Mouse (Mus musculus) lung, postnatal 0 days (tissue): ENCODE measurements around the gene Ltbp1. TPM values are rescaled to one million over a fixed set of nuclear protein-coding genes. Genes with fewer than 3 reads are reported as not detected.

Source experiments
- ATAC-seq: fragments of 200-750 bp; cut with Nextera tagmentation; 2 replicates; pipeline ENCODE4 v1.8.0; 2017; ENCODE audit warnings: moderate library complexity
- DNase-seq: peaks from one replicate; pipeline ENCODE4 v3.0.0-alpha.2; 2016; ENCODE audit warnings: low spot score
- H3K27ac ChIP-seq: fragments of 300-500 bp; sonication (generic); 2 replicates; pipeline ENCODE4 v1.5.1; 2014; ENCODE audit warnings: antibody characterized with exemption, mild to moderate bottlenecking, low read length, mixed read lengths
- H3K27me3 ChIP-seq: fragments of 300-500 bp; sonication (generic); replicated peaks from 2 replicates; pipeline ENCODE4 v1.6.1; 2014; ENCODE audit warnings: low read length, mixed read lengths; ENCODE audit not compliant: insufficient read depth
- H3K36me3 ChIP-seq: fragments of 300-500 bp; sonication (generic); 2 replicates; pipeline ENCODE4 v1.6.1; 2014; ENCODE audit warnings: low read length, mixed read lengths; ENCODE audit not compliant: insufficient read depth
- H3K4me1 ChIP-seq: fragments of 300-500 bp; sonication (generic); 2 replicates; pipeline ENCODE4 v1.6.1; 2014; ENCODE audit warnings: antibody characterized with exemption, low read depth, low read length, mixed read lengths; ENCODE audit not compliant: insufficient read depth
- H3K4me2 ChIP-seq: fragments of 300-500 bp; sonication (generic); replicated peaks from 2 replicates; pipeline ENCODE4 v1.6.1; 2014; ENCODE audit warnings: low read depth, mild to moderate bottlenecking, low read length, moderate library complexity, mixed read lengths
- H3K4me3 ChIP-seq: fragments of 300-500 bp; sonication (generic); 2 replicates; pipeline ENCODE4 v1.5.1; 2014; ENCODE audit warnings: low read depth, low read length
- H3K9ac ChIP-seq: fragments of 300-500 bp; sonication (generic); replicated peaks from 2 replicates; pipeline ENCODE4 v1.6.1; 2014; ENCODE audit warnings: low read depth, mild to moderate bottlenecking
- H3K9me3 ChIP-seq: fragments of 300-500 bp; sonication (generic); 2 replicates; pipeline ENCODE4 v1.6.1; 2016; ENCODE audit warnings: low read length, mixed read lengths
- CTCF ChIP-seq: IDR thresholded peaks from 2 replicates; pipeline ENCODE4 v1.5.1; 2016; ENCODE audit warnings: antibody characterized with exemption, mild to moderate bottlenecking
- EP300 ChIP-seq: IDR thresholded peaks from 2 replicates; pipeline ENCODE4 v1.6.1; 2016; ENCODE audit warnings: antibody characterized with exemption, mild to moderate bottlenecking, control low read depth
- WGBS: fragments of 180-500 bp; shearing (Covaris S2); extraction: QIAGEN DNeasy Blood & Tissue Kit; methylation state at CpG from one replicate; pipeline ENCODE4 v1.1.7; 2014; 5-methylcytosine and 5-hydroxymethylcytosine counted together
- polyA plus RNA-seq: library from polyadenylated mRNA; unstranded; fragments of >200 nt; fragmentation: Nextera tagmentation; extraction: Ambion mirVana; gene quantifications from 2 replicates; pipeline ENCODE4 v1.2.1, GENCODE M21; 2015

Ltbp1 gene
- polyA plus RNA-seq, 1 experiment from 2014 or later, result 27.1 TPM

DNA sequence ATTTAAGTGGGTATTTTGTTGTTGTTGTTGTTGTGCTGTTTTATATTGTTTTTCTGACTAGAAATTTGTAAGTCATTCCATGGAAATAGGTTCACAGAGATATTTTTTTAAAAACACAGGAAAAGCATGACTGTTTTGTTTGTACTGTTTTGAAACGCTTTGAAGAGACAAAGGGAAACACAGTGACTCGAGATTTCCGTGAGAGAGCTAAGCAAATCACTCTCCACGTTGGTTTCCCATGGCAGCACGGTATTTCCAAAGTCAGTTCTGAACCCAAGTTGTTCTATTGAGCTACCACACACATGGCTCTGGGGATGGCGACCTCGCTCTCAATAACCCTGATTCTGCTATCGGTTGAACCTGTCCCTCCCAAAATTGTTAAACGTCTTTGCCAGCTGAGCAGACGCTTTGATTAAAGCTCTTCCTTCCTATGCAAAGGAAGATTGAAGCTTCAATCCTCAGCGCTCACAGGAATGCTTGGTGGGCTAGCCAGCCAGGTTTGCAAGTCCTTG is 431.9 kb downstream of the Ltbp1 start:
- Histone ChIP-seq H3K27ac (peak overlapping the region; percentile 66), H3K4me1 (no peaks in the 10 kb centered on the region), H3K9me3 (no peaks in the 10 kb centered on the region), H3K4me2 (peak overlapping the region; percentile 42), H3K9ac (peak overlapping the region; percentile 23; the same call in 1 of the 2 replicates), H3K4me3 (peak overlapping the region; percentile 20), H3K36me3 (no peaks in the 10 kb centered on the region), H3K27me3 (no peaks in the 10 kb centered on the region)
- no peak for DNase-seq
- TF ChIP-seq CTCF, result no peak
- no peak for TF ChIP-seq EP300
- WGBS, result 46% methylated on average over 11 of the region's 11 CpGs
- no peak for ATAC-seq

DNA sequence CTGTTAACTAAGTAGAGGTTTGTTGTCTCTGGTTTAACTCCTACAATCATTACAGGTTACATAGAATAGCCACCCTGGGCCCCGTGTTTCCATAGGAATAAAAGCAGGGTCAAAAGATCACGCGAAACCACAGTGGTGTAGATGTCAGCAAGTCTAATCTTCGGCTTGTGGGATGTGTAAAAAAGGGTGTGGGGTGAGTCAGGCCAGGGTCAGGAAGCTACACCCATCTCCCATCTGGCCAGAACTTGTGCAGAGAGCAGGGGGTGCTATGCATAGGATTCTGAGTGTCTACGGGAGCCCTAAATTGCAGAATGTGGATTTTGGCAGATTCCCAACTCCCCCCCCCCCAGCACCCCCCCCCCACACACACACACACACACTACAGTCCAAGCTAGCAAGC is 432.8 kb downstream of the Ltbp1 start:
- ATAC-seq (peak; percentile 51; the same call in 1 of the 2 replicates), DNase-seq (peak; percentile 54)
- Histone ChIP-seq H3K36me3 (no peaks in the 10 kb centered on the region), H3K4me1 (no peaks in the 10 kb centered on the region), H3K4me2 (peak overlapping the region; percentile 42), H3K9ac (no peak overlapping the region), H3K27ac (0 out of 2 replicates have a peak overlapping the region, but pooled peaks have one; percentile 43), H3K4me3 (peak overlapping the region; percentile 20), H3K9me3 (no peaks in the 10 kb centered on the region), H3K27me3 (no peaks in the 10 kb centered on the region)
- TF ChIP-seq EP300 (no peak), CTCF (no peak)
- WGBS, result 37% methylated on average over 5 of the region's 5 CpGs

DNA sequence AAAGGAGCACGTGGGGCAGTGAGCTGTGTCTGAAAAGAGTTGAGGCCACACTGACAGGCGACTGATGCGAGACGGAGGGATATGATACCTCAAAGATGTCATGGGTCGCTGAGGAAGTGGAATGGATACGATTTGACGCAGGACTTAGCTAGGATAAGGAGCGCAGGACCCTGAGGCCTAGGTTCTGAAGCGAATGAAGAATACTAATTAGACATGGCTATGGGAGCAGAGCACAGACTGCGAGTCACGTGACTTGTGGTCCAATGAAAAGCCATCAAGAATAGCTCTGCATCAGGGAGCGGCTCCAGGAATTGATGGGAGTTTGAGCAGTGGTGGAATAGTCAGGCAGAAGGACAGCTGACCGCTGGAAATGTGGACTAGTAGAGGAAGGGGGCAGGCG is 433.7 kb downstream of the Ltbp1 start:
- Histone ChIP-seq H3K4me2 (peak overlapping the region; percentile 14; the same call in 1 of the 2 replicates), H3K4me3 (no peak overlapping the region; the same call in 1 of the 2 replicates), H3K36me3 (no peaks in the 10 kb centered on the region), H3K4me1 (no peaks in the 10 kb centered on the region), H3K9me3 (no peaks in the 10 kb centered on the region), H3K27ac (peak overlapping the region; percentile 20; the same call in 1 of the 2 replicates), H3K27me3 (no peaks in the 10 kb centered on the region), H3K9ac (no peak overlapping the region)
- no peak for TF ChIP-seq CTCF
- TF ChIP-seq EP300, result no peak
- ATAC-seq, result no peak
- 76% methylated on average over 14 of the region's 14 CpGs for WGBS
- no peak for DNase-seq

DNA sequence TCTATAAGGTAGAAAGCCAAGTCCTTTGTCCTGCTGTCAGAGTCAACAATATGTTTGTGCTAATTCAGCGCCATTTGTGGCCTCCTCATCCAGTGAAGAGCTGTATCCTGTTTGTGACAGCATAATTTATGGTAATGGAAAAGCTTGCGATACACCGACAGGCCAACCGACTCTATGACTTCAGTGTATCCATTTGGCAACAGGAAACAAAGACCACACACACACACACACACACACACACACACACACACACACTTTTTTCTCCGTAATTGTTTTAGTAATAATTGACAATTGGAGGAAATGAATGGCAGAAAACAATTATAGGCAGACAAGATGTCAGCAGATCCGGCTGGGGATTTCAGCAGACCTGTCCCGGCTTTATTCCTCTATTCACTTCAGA is 435.3 kb downstream of the Ltbp1 start:
- no peak overlapping the region for H3K4me3 ChIP-seq
- H3K27ac ChIP-seq, result peak overlapping the region; percentile 51; the same call in 1 of the 2 replicates
- 41% methylated on average over 7 of the region's 7 CpGs for WGBS
- H3K36me3 ChIP-seq, result no peaks in the 10 kb centered on the region
- no peaks in the 10 kb centered on the region for H3K4me1 ChIP-seq
- no peak overlapping the region for H3K9ac ChIP-seq
- no peak overlapping the region for H3K4me2 ChIP-seq
- H3K9me3 ChIP-seq, result no peaks in the 10 kb centered on the region
- peak; percentile 76 for ATAC-seq
- peak; percentile 53 for DNase-seq
- no peaks in the 10 kb centered on the region for H3K27me3 ChIP-seq
- TF ChIP-seq CTCF, result no peak
- TF ChIP-seq EP300, result peak; percentile 68

DNA sequence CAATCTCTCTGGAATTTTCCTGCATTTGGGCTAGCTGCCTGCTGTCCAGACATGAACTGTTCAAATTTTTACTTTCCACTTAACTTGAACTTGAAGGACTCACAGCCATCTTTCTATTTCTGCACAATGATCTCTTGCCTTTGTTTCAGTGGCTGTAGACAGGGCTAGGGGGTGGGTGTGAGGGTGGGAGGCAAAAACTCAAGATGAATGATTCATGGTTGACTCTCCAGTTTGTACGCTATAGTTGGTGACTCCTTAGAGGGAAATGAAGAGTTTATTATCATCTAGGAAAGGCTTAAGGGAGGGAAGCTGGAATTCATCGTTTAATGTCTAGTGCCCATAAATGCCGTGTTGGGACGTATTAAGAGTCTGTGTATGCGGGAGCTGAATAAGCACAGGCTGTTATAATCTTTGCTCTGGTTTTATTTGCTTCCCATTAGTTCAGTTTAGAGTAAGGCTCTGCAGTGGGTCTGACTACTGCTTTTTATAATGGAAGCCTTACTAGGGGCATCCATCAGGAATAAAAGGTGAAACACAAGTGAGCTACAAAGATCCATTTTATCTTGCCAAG is 436.0 kb downstream of the Ltbp1 start:
- Histone ChIP-seq H3K4me3 (no peak overlapping the region), H3K27me3 (no peaks in the 10 kb centered on the region), H3K27ac (peak overlapping the region; percentile 51), H3K36me3 (no peaks in the 10 kb centered on the region), H3K4me2 (0 out of 2 replicates have a peak overlapping the region, but pooled peaks have one; percentile 14), H3K9me3 (no peaks in the 10 kb centered on the region), H3K9ac (no peak overlapping the region), H3K4me1 (no peaks in the 10 kb centered on the region)
- 52% methylated on average over 5 of the region's 5 CpGs for whole genome bisulfite sequencing
- ATAC-seq (peak; percentile 59), DNase-seq (peak; percentile 19)
- TF ChIP-seq EP300 (no peak), CTCF (no peak)
